Mouse (Mus musculus) 3134 (cell line): ENCODE data around the gene Iqschfp.
A peak's percentile ranks its signal among the peaks of the same experiment; 100 is the strongest.

ENCODE experiments used
- DNase-seq: peaks from one replicate; pipeline ENCODE4 v3.0.0-alpha.2; 2011; ENCODE audit warnings: low spot score; ENCODE audit not compliant: insufficient read length; ENCODE audit errors: extremely low read depth

The Iqschfp gene

DNA sequence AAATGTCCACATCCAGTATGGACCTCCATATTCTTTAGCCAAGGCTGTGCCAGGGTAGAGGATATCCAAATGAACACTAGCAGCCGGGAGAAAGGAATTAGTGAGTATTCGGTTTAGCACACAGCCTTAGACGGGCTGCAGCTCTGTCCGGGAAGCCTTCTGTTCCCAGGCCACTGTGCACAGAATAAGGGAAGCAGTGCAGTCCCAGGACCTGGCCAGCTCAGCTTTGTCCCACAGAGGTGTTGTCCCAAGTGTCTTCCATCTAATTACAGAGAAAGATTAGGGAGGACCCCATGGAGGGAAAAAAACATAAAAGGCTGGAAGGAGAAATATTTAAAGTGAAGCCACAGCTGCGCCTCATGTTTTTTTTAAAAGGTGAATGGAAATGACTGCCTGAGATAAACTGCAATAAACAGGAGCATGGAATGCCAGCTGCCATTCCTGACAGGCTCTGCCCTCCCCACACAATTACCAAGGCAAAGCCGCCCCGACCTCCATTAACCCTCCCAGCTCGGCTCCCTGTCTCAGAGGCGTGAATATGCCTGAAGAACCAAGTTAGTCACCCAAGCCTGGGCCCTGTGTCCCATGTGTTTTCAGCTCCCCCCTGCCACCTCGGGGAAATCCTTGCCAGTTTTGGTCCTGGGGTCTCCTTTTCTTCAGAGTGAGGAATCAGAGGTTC is 695.7 kb downstream of the Iqschfp start:
- no peak for DNase-seq

DNA sequence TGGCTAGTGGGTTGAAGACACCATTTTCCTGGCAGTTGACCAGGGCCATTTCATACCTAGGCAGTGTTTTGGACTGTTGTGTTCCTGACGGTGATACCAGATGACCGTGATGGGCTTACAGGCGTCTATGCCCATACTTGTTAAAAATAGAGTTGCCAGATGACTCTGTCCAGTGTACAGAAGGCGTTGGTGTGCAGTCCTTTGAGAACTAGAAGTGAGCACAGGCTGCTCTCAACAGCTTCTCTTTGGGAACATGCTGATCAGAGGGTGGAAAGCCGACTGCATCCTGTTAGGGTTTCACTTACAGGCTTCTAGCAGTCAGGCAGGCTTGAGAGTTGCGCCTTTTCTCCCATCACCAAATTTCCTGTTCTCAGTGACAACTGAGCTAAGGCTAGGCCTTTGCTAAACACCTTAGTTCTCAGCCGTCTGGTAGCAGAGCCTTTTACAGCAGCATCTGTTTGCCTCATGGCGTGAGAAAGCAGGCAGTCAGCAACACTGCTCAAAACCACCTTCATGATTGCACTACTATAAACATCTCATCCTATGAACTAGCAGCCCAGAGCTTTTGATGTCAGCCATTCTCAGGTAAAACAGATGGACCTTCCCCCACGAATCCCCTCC is 697.3 kb downstream of the Iqschfp start:
- no peak for DNase-seq

DNA sequence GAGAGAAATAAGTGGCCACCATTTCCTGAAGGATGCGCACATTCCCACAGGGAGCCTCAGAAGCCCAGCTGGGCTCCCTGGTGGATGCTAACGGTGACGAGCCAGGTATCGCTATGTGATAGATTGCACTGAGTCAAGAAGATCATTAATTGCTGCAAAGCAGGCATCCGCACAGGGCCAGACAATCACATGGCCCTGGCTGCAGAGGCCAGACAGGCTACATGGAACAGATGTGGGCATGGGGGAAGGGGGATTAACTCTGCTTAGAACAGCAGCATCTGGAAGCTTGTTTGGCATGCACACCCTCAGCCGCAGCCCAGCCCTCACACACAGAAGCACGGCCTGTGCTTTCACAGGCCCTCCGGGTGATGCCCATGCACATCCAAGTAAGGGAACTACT is 698.4 kb downstream of the Iqschfp start:
- DNase-seq, result no peak

GRCm38 (mm10) chr3:68592575-68592974 is 700.5 kb downstream of the Iqschfp start:
- no peak for DNase-seq

- no peak for DNase-seq
Observed at GRCm38 (mm10) chr3:68593073-68593867, 701.2 kb downstream of the Iqschfp start.

- no peak for DNase-seq
Observed at GRCm38 (mm10) chr3:68595316-68595925, 703.4 kb downstream of the Iqschfp start.

- DNase-seq, result no peak
Observed at GRCm38 (mm10) chr3:68596938-68597337, 704.9 kb downstream of the Iqschfp start.

DNA sequence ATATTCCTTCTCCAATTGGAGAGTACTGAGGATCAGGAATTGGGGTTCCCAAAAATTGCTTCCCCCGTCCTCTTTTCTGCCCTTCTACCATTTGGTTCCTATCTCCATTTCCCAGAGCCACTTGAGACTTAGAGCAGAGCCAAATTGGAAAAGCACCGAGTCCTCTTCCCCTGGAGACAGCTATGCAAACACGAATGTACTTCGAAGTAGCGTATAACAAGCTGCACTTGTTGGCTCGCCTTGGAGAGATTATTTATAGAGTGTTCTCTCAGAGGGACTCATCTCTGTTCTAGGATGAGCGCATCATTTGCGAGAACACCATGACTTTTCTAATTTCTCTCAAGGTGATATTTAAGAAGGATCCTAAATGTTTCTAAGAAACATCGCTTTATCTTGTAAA is 710.9 kb downstream of the Iqschfp start:
- no peak for DNase-seq

- DNase-seq, result no peak
Observed at GRCm38 (mm10) chr3:68604467-68604866, 712.4 kb downstream of the Iqschfp start.

GRCm38 (mm10) chr3:68604962-68605361 is 712.9 kb downstream of the Iqschfp start:
- DNase-seq, result no peak

DNA sequence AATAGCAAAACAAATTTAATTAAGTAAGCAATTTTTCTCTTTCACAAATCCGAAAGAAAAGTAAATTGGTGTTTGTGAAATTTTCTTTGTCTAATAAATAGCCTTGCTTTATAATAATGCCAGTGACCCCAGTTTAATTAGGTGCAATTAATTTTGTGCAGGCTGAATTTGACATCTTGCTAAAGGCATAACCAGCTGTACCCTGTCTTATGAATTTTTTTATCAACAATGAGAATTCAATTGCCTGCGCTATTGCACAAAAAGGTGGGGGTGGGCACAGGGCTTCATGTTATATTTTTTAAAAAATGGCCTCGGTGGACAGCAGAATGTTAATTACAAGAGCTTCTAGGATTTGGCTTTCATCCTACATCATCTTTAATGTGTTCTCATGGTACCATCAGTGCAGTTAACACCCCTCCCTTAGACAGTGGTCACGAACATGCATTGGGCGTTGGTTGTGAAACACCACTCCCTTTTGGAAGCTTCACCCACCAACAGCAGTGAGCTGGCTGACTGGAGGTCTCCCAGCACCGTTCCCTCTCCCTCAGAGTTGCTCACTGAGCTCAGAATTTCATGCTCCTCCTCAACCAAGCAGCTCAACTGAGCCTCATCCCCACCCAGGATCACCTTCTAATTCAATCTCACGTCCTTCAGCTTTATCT is 714.0 kb downstream of the Iqschfp start:
- no peak for DNase-seq

GRCm38 (mm10) chr3:68606730-68607129 is 714.7 kb downstream of the Iqschfp start:
- DNase-seq, result no peak

- no peak for DNase-seq
Observed at GRCm38 (mm10) chr3:68607336-68607735, 715.3 kb downstream of the Iqschfp start.

DNA sequence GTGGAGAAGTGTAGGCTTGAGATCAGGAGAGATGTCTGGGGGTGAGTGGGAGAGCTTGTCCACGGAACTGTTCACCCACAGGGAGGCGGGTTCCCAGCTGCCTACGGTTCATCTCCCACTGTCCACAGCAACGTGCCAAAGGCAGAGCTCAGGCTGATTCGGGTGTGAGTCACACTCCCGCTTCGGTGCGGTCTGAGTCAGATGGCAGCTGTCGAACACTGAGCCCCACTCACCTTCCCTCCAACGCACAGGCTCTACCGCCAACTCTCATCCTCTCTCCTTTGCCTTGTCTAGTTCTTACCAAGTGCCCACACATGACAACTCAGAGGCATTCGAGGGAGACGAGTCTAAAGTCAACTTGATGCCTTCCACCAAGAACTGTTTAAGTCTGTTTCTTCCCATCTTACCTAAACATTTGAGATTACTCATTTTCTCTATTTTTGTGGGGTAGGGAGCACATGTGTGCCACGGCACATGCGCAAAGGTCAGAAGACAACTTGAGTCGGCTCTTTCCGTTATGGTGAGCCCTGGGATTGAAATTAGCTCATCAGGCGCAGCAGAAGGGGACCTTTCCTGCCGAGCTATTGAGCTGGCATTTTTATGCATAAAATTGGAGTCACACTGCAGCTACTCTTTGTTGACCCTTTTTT is 716.9 kb downstream of the Iqschfp start:
- DNase-seq, result peak; percentile 85

GRCm38 (mm10) chr3:68610011-68610410 is 718.0 kb downstream of the Iqschfp start:
- DNase-seq, result peak; percentile 56

- peak; percentile 38 for DNase-seq
Observed at GRCm38 (mm10) chr3:68610598-68611261, 718.7 kb downstream of the Iqschfp start.

DNA sequence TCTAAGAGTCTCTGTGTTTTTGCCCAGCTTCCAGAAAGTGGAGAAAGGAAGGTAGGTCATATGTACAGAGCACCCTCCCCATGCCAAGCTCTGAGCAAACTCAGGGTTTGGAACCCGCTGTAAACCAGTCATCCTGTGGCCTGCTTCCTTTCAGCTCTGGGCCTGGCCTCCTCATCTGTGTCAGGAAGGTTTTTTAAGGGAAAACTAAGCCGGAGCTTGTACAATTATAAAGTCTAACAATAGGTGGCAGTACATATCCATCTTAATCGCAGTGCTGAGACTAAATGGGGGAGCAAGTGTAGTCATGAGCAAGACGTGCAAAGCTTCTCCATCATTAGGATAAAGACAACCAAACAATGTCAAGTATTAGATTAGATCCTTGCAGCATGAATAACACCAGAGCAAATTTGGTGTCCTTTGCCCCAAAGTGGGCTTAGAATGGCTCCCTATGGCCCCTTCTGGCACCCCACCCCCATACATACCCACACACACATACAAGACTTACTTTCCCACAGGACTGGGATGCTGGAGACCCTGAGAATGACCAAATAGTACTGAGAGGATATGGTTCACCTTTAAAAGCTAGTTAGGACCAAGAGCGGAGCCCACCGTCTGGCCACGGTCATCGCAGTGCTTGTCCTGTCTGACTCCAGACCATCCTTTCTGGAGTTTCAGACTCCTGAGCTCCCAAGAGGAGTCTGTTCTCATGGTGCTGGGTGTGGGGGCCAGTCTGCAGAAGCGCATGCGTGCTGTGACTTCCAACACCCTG is 723.2 kb downstream of the Iqschfp start:
- peak; percentile 31 for DNase-seq

GRCm38 (mm10) chr3:68616363-68616762 is 724.3 kb downstream of the Iqschfp start:
- no peak for DNase-seq

- no peak for DNase-seq
Observed at GRCm38 (mm10) chr3:68617708-68618107, 725.7 kb downstream of the Iqschfp start.
